Mouse (Mus musculus) monocyte, adult 59 days (primary cell): ENCODE data around the gene Plcz1. TPM values are rescaled to one million over a fixed set of nuclear protein-coding genes. Genes with fewer than 3 reads are reported as not detected.

ENCODE experiments used
- total RNA-seq, 2 experiments: library from RNA; stranded (reverse); gene quantifications; one replicate each; pipeline ENCODE4 v1.2.4; 2023

Gene Plcz1
- not detected for total RNA-seq

GRCm38 (mm10) chr6:140041357-140041756 lies at the start of gene Plcz1:
TSS of gene Plcz1 (minus strand) at chr6:140041457.

GRCm38 (mm10) chr6:140040952-140041351 lies 305 bp downstream of the Plcz1 start, which contains the start of gene Capza3:
TSS of gene Capza3 (plus strand) at chr6:140041252.

Other genes with a start within 250 kb of the Plcz1 start
- gene Capza3, start 205 bp downstream of the Plcz1 start, total RNA-seq: not detected